Mouse (Mus musculus) left cerebral cortex, adult 8-10 months (tissue): ENCODE measurements around the gene Olfr772. TPM values are rescaled to one million over a fixed set of nuclear protein-coding genes. Genes with fewer than 3 reads are reported as not detected.
"Not testable (repeated sequence)": the region's sequence is repeated elsewhere in the genome, so short reads cannot be mapped to it uniquely, and the experiment has no call there.

ENCODE experiments used
- DNase-seq, 2 experiments: peaks; one replicate each; pipeline ENCODE4 v3.0.0; 2022; ENCODE audit warnings: low spot score in 2 of 2
- total RNA-seq, 4 experiments: library from RNA; stranded (reverse); gene quantifications; 2 replicates each; pipeline ENCODE4 v1.2.4; 2022

Olfr772 gene
- total RNA-seq = not detected

DNA sequence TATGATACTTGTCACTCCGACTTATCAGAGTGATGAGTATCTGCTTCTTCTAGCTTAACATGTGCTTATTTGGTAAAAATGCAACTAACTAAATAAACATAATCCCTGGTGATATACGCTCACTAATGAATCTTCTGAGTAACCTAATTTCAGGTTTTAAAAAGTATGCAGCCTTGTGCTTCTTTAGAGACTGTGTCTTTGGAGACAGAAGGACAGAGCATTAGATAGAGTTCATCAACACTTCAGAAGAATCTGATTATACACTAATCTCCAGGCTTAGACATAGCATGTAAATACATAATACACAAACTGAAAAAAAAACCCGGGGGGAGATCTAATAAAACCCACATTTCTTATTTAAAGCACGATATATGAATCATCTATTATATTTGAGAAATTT lies at the start of gene Olfr772:
Olfr772 (minus strand) TSS at position 101 of the 400 bp plus-strand sequence.
- not testable (repeated sequence) for DNase-seq

DNA sequence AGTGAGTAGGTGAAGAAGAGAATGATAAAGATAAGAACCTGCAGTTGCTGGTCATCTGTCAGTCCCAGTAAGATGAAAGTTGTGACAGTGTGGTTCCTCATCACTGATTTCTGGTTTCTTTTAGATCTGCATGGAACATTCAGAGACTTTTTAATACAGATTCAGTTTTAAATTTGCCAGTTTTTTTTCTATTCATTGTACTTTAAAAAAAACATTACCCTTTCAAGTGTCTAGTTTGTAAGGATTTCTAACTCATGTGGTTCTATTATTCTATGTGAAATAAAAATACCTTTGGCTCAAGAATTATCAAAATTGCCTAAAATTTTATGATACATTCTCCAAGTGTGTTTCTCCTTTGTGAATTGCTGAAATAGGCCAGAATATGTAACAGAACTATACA lies 9.6 kb upstream of the Olfr772 start, which contains the start of gene Olfr773:
Olfr773 (minus strand) TSS at position 101 of the 400 bp plus-strand sequence.
- DNase-seq = not testable (repeated sequence)

DNA sequence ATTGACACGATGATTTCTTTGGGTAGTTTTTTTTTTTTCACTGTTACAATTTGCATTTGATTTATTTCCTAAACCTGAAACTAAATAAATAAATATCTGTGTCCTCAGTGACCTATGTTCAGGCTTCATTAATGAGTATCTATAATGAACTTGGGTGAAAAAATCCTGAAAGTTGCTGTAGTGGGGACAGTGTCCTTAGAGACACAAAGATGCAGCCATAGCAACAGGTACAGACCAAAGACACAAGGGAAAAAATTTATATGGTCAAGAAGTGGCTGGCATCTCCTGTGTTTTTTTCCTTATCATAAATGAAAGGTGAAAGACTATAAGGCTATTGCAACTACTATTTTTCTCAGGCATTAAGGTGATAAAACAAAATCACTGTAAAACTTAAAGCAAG lies 13.1 kb downstream of the Olfr772 start, which contains the start of gene Olfr771:
Olfr771 (minus strand) TSS at position 101 of the 400 bp plus-strand sequence.
- DNase-seq = no peak

DNA sequence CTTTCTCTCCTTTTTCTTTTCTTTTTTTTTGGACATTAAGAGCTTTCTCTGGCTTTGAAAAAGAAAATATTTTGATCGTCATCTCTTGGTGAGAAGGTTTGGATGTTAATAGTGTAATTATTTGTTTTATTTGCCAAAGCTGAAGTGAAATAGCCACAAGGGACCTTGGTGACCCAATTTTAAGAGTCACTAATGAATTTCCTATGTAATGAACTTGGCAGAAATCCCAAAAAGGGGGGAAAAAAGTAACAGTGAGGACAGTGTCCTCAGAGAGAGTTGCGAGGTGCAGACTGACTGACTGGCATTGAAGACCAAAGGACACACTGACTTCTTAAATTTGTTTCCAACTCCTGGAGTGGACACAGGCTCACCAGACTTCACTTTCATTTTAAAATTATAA lies 38.8 kb downstream of the Olfr772 start, which contains the start of gene Olfr770:
Olfr770 (minus strand) TSS at position 101 of the 400 bp plus-strand sequence.
- no peak for DNase-seq

Other genes with a start within 250 kb of the Olfr772 start
- gene Itga7, start 244.1 kb downstream of the Olfr772 start, total RNA-seq = 10 to 100 TPM; 12.6 to 15.5 (median 13.9) TPM
- gene Mettl7b, start 216.9 kb downstream of the Olfr772 start, total RNA-seq = not detected
- not detected for gene Olfr9, start 188.5 kb downstream of the Olfr772 start, total RNA-seq
- not detected for gene Olfr763, start 167.1 kb downstream of the Olfr772 start, total RNA-seq
- not detected for gene Olfr764-ps1, start 138.0 kb downstream of the Olfr772 start, total RNA-seq
- not detected for gene Olfr765, start 127.9 kb downstream of the Olfr772 start, total RNA-seq
- not detected for gene Olfr766-ps1, start 108.9 kb downstream of the Olfr772 start, total RNA-seq
- gene Olfr767, start 95.0 kb downstream of the Olfr772 start, total RNA-seq = not detected
- not detected for gene Olfr768, start 78.5 kb downstream of the Olfr772 start, total RNA-seq
- not detected for gene Olfr769, start 60.1 kb downstream of the Olfr772 start, total RNA-seq
- not detected for gene Olfr770, start 38.9 kb downstream of the Olfr772 start, total RNA-seq
- gene Olfr771, start 13.2 kb downstream of the Olfr772 start, total RNA-seq = not detected
- gene Olfr773, start 9.5 kb upstream of the Olfr772 start, total RNA-seq = not detected
- gene Olfr774, start 58.3 kb upstream of the Olfr772 start, total RNA-seq = not detected
- gene Olfr775, start 70.5 kb upstream of the Olfr772 start, total RNA-seq = not detected
- not detected for gene Olfr776, start 81.2 kb upstream of the Olfr772 start, total RNA-seq
- gene Olfr777, start 93.6 kb upstream of the Olfr772 start, total RNA-seq = not detected
- gene Olfr780, start 140.2 kb upstream of the Olfr772 start, total RNA-seq = not detected
- not detected for gene Olfr781, start 150.9 kb upstream of the Olfr772 start, total RNA-seq
- not detected for gene Olfr782, start 170.9 kb upstream of the Olfr772 start, total RNA-seq
- under 1 TPM; 0.12 to 0.26 (median 0.16) TPM for gene Olfr784, start 206.2 kb upstream of the Olfr772 start, total RNA-seq
- gene Olfr785, start 227.5 kb upstream of the Olfr772 start, total RNA-seq = not detected
- not detected for gene Olfr786, start 249.4 kb upstream of the Olfr772 start, total RNA-seq